Mouse (Mus musculus) midbrain, embryonic 11.5 days (tissue): ENCODE data around the gene Peak1. TPM values are rescaled to one million over a fixed set of nuclear protein-coding genes. Genes with fewer than 3 reads are reported as not detected.

Experiments
- ATAC-seq: fragments of 200-750 bp; cut with Nextera tagmentation; 2 replicates; pipeline ENCODE4 v1.8.0; 2017; ENCODE audit warnings: moderate TSS enrichment, moderate library complexity; ENCODE audit not compliant: low FRiP score
- DNase-seq: peaks from one replicate; pipeline ENCODE4 v3.0.0; 2015; ENCODE audit warnings: low spot score; ENCODE audit errors: missing footprints
- H3K27ac ChIP-seq: fragments of 300-500 bp; sonication (generic); 2 replicates; pipeline ENCODE4 v1.5.1; 2014; ENCODE audit warnings: low read depth, low read length
- H3K27me3 ChIP-seq: fragments of 300-500 bp; sonication (generic); 2 replicates; pipeline ENCODE4 v1.6.1; 2014; ENCODE audit warnings: mild to moderate bottlenecking, low read length, moderate library complexity, mixed read lengths; ENCODE audit not compliant: control insufficient read depth, insufficient read depth
- H3K36me3 ChIP-seq: fragments of 300-500 bp; sonication (generic); 2 replicates; pipeline ENCODE4 v1.6.1; 2014; ENCODE audit warnings: mild to moderate bottlenecking, low read length, moderate library complexity, mixed read lengths; ENCODE audit not compliant: control insufficient read depth, insufficient read depth
- H3K4me1 ChIP-seq: fragments of 300-500 bp; sonication (generic); 2 replicates; pipeline ENCODE4 v1.6.1; 2014; ENCODE audit warnings: low read length; ENCODE audit not compliant: control insufficient read depth, insufficient read depth
- H3K4me2 ChIP-seq: fragments of 300-500 bp; sonication (generic); 2 replicates; pipeline ENCODE4 v1.6.1; 2014; ENCODE audit warnings: mild to moderate bottlenecking, moderate library complexity
- H3K4me3 ChIP-seq: fragments of 300-500 bp; sonication (generic); 2 replicates; pipeline ENCODE4 v1.5.1; 2014; ENCODE audit warnings: low read depth, low read length
- H3K9ac ChIP-seq: fragments of 300-500 bp; sonication (generic); 2 replicates; pipeline ENCODE4 v1.6.1; 2014; ENCODE audit warnings: low read length
- H3K9me3 ChIP-seq: fragments of 300-500 bp; sonication (generic); 2 replicates; pipeline ENCODE4 v1.6.1; 2016; ENCODE audit warnings: low read length; ENCODE audit not compliant: control insufficient read depth
- WGBS: fragments of 180-500 bp; shearing (Covaris S2); extraction: QIAGEN DNeasy Blood & Tissue Kit; methylation state at CpG from one replicate; pipeline ENCODE4 v1.1.7; 2014; 5-methylcytosine and 5-hydroxymethylcytosine counted together
- polyA plus RNA-seq: library from polyadenylated mRNA; unstranded; fragments of >200 nt; fragmentation: Nextera tagmentation; extraction: Ambion mirVana; gene quantifications from 2 replicates; pipeline ENCODE4 v1.2.1, GENCODE M21; 2014

Peak1 gene
- polyA plus RNA-seq, 1 experiment from 2014 or later, result 4.4 TPM

DNA sequence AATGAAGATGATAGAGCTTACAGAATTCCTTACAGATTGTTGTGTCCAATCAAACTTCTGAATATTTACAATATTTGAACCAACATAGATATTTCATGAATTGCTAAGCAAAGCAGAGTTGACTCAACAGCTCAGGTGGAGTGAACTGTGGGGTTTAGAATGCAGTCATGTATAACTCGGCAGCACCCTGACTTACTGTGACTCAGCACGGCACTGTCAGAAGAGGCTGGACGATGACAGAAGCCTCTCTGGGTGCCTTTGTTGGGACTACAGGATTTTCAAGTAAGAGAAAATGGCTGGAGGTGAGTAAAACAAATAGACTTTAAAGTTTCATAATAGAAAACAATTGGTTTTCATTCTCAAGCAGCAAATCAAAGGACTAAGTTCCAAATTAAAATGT lies 25.0 kb downstream of the Peak1 start:
- Histone ChIP-seq H3K27me3 (no peaks in the 10 kb centered on the region), H3K36me3 (no peaks in the 10 kb centered on the region), H3K27ac (no peak overlapping the region), H3K4me1 (no peaks in the 10 kb centered on the region), H3K9ac (no peak overlapping the region), H3K9me3 (no peaks in the 10 kb centered on the region), H3K4me3 (no peak overlapping the region), H3K4me2 (no peak overlapping the region)
- DNase-seq (no peak), ATAC-seq (no peak)
- WGBS, result 89% methylated on average over 3 of the region's 3 CpGs

DNA sequence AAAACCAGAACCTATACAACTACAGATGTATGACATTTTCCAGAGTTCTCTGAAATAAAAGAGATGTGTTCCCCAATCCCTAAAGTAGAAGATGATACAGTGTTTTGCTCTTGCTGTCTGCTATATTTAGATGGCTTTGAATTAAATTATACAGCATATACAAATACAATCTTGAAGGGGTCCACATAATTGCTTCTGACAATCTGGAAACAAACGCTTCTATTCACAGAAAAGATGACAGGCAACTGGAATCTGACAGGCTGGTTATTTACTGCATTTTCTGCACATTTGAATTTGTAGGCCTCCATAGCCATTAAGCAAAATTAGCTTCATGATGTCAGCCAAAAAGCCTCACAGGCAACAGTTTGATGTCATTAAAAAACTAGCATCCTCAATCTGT lies 35.1 kb downstream of the Peak1 start:
- no peak overlapping the region for H3K4me2 ChIP-seq
- ATAC-seq (no peak), DNase-seq (no peak)
- H3K27ac ChIP-seq, result no peak overlapping the region
- H3K27me3 ChIP-seq, result no peaks in the 10 kb centered on the region
- no peak overlapping the region for H3K4me3 ChIP-seq
- no peaks in the 10 kb centered on the region for H3K36me3 ChIP-seq
- whole genome bisulfite sequencing, result 85% methylated on average over 1 of the region's 1 CpGs
- no peaks in the 10 kb centered on the region for H3K4me1 ChIP-seq
- H3K9me3 ChIP-seq, result no peaks in the 10 kb centered on the region
- no peak overlapping the region for H3K9ac ChIP-seq

DNA sequence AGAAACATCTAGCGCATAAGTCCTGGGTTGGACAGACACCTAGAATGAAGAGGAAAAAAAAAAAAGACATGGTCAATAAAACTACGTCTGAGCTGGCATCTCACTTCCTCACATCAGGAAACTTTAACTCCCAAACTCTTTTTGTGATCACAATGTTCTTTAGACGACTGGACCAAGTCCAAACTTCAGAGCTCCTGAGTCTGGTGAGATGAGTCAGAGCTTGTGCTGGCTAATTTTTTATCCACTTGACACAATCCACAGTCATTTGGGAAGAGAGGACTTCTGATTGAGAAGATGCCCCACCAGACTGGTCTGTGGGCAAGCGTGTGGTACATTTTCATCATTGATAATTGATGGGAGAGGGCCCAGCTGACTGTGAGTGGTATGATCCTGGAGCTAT lies 43.5 kb downstream of the Peak1 start:
- ATAC-seq (no peak), DNase-seq (no peak)
- H3K27me3 ChIP-seq, result no peaks in the 10 kb centered on the region
- no peaks in the 10 kb centered on the region for H3K36me3 ChIP-seq
- no peaks in the 10 kb centered on the region for H3K4me1 ChIP-seq
- H3K27ac ChIP-seq, result no peak overlapping the region
- no peak overlapping the region for H3K9ac ChIP-seq
- WGBS, result 83% methylated on average over 4 of the region's 4 CpGs
- no peaks in the 10 kb centered on the region for H3K9me3 ChIP-seq
- no peak overlapping the region for H3K4me3 ChIP-seq
- no peak overlapping the region for H3K4me2 ChIP-seq

DNA sequence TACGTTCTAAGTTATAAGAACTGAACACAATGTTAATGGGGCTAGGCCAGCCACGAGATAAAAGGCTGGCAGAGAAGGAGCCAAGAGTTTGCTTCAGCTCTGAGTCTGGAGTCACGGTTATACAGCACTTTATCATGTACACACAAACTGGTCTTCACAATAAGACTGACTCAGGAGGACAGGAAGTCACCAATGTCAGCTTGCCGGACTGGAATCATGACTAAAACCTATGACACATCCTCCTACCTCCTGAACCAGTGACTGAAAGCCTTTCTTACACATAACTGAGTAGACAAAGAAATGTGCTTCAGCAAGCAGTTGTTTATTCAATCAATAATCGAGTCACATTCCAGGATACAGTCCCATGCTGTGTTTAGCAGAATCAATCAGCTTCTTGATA lies 47.2 kb downstream of the Peak1 start:
- H3K4me2 ChIP-seq, result no peak overlapping the region
- H3K27me3 ChIP-seq, result no peaks in the 10 kb centered on the region
- no peak overlapping the region for H3K27ac ChIP-seq
- ATAC-seq (no peak), DNase-seq (no peak)
- no peak overlapping the region for H3K9ac ChIP-seq
- no peaks in the 10 kb centered on the region for H3K9me3 ChIP-seq
- no peaks in the 10 kb centered on the region for H3K4me1 ChIP-seq
- H3K36me3 ChIP-seq, result no peaks in the 10 kb centered on the region
- WGBS, result 75% methylated on average over 5 of the region's 5 CpGs
- no peak overlapping the region for H3K4me3 ChIP-seq

DNA sequence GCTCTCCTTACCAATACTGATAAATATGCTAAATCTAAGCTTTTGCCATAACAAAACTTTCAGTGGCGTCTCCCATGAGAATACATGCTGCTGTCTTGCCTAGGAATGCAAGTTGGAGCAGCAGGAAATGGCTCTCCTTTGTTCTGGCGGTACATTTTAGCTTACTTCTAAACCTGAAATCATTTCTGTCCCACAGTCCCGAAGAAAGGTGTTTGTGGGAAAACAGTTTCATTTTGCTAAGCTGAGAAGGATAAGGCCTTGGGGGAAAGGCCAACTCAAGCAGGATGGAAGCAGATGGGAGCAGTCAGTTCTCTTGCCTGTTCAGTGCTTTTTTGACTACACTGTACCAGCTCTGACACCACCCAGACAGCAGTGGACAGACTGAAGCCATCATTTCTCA lies 49.1 kb downstream of the Peak1 start:
- WGBS, result 76% methylated on average over 3 of the region's 3 CpGs
- no peaks in the 10 kb centered on the region for H3K36me3 ChIP-seq
- DNase-seq (no peak), ATAC-seq (no peak)
- H3K27ac ChIP-seq, result no peak overlapping the region
- no peaks in the 10 kb centered on the region for H3K27me3 ChIP-seq
- H3K4me3 ChIP-seq, result no peak overlapping the region
- H3K4me2 ChIP-seq, result no peak overlapping the region
- H3K9ac ChIP-seq, result no peak overlapping the region
- no peaks in the 10 kb centered on the region for H3K4me1 ChIP-seq
- no peaks in the 10 kb centered on the region for H3K9me3 ChIP-seq

DNA sequence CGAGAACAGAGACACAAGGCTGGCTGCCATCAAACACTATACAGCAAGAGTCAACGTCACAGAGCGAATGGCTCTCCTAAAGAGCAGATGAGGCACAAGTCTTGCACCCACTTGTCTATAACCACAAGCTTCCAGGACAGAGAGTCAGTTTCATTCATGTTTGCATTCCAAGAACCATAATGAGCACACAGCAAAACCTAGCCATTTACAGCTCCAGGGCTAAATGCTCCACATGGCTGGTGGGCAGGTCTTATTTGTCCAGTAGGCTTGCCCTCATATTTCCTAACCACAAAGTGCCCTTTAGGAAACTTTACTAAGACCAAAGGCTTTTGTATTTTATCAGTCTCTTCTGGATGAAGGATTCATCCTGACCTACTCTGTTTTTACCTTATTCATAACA lies 54.6 kb downstream of the Peak1 start:
- no peak for ATAC-seq
- Histone ChIP-seq H3K9me3 (no peaks in the 10 kb centered on the region), H3K36me3 (no peaks in the 10 kb centered on the region), H3K4me3 (no peak overlapping the region), H3K4me2 (no peak overlapping the region), H3K9ac (no peak overlapping the region), H3K27me3 (no peaks in the 10 kb centered on the region), H3K4me1 (no peaks in the 10 kb centered on the region), H3K27ac (no peak overlapping the region)
- DNase-seq, result no peak
- 93% methylated on average over 3 of the region's 3 CpGs for WGBS

DNA sequence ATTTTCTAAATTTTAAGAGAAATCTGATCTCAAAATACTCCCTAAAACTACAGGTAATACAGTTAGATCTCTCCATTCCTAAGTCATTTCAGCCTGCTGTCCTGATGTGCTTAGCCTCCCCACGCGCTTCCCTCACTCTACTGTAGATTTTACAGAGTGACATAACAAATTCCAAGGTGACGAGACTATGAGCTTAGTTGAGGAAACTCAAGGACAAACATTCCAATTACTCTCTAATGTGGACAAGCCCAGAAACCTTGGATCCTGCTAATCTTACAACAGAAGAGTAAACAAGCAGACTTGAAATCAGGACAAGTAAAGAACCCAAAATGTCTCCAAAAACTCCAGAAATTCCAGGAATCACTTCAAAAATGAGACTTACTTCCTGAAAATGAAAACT lies 58.6 kb downstream of the Peak1 start:
- no peaks in the 10 kb centered on the region for H3K4me1 ChIP-seq
- H3K27me3 ChIP-seq, result no peaks in the 10 kb centered on the region
- no peak for DNase-seq
- H3K36me3 ChIP-seq, result no peaks in the 10 kb centered on the region
- no peak overlapping the region for H3K4me2 ChIP-seq
- H3K9me3 ChIP-seq, result no peaks in the 10 kb centered on the region
- WGBS, result 77% methylated on average over 3 of the region's 3 CpGs
- H3K9ac ChIP-seq, result no peak overlapping the region
- ATAC-seq, result no peak
- H3K27ac ChIP-seq, result no peak overlapping the region
- H3K4me3 ChIP-seq, result no peak overlapping the region

DNA sequence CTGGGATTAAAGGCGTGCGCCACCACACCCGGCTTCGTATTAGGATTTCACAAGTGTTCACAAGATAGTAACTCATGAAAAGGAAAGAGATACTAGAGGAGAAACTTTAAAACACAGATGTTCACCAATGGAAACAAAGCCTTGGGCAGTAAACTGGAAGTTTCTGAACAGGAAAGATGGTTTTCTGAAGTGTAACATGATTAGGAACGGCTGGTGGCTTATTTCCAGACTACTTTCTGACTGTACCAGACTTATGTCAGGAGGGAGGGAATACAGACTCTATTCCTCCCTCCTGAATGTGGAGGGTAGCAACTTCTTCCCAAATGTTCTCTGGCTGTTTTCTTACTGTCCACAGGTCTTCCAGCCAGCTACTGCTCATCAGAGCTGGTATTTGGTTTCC lies 62.7 kb downstream of the Peak1 start:
- Histone ChIP-seq H3K4me3 (no peak overlapping the region), H3K9ac (no peak overlapping the region), H3K27ac (no peak overlapping the region), H3K9me3 (no peaks in the 10 kb centered on the region), H3K4me1 (no peaks in the 10 kb centered on the region), H3K36me3 (no peaks in the 10 kb centered on the region), H3K27me3 (no peaks in the 10 kb centered on the region), H3K4me2 (no peak overlapping the region)
- 95% methylated on average over 5 of the region's 5 CpGs for WGBS
- DNase-seq, result no peak
- no peak for ATAC-seq

DNA sequence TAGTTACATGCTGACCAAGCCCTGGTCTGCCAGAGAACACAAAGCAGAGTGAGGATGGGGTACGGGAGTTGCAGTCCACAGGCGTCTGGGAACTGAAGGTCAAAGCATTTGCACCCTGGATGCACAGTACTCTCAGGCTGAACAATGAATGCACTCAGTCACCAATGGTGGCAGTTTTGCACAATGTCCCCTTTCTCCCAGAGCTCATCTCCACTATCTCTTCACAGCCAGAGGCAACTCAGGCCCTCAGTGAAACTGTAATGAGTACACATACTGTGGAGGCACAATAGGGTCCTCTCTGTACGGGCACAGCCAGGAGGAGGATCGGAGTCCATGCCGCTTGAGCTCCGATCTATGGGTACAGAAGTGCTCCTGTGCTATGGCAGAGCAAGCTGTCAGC lies 71.5 kb downstream of the Peak1 start:
- Histone ChIP-seq H3K4me2 (no peak overlapping the region), H3K36me3 (no peaks in the 10 kb centered on the region), H3K27ac (no peak overlapping the region), H3K4me3 (no peak overlapping the region), H3K9ac (no peak overlapping the region), H3K4me1 (no peaks in the 10 kb centered on the region), H3K9me3 (no peaks in the 10 kb centered on the region), H3K27me3 (no peaks in the 10 kb centered on the region)
- DNase-seq (no peak), ATAC-seq (no peak)
- WGBS, result 84% methylated on average over 6 of the region's 6 CpGs
